Mouse (Mus musculus): ENCODE measurements around the gene Fcho2.

Gene Fcho2

DNA sequence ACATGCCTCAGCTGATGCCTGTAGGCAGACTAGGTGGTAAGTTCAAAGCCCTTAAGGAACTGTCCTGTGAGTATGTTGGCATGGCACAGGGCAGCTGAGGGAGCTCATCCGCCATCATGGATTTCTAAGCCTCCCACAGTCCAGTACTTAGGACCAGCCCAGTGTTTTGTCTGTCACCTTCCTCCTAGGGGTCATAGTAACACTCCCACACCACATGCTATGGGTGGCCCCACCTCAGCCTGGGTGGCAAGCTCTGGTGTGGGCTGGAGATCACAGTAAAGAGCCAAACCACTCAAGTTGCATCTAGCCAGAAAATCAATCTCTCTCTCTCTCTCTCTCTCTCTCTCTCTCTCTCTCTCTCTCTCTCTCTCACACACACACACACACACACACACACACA is 136.0 kb downstream of the Fcho2 start:
- DNase-seq (ENCODE audit: low spot score in 2 of 2) = no peak

DNA sequence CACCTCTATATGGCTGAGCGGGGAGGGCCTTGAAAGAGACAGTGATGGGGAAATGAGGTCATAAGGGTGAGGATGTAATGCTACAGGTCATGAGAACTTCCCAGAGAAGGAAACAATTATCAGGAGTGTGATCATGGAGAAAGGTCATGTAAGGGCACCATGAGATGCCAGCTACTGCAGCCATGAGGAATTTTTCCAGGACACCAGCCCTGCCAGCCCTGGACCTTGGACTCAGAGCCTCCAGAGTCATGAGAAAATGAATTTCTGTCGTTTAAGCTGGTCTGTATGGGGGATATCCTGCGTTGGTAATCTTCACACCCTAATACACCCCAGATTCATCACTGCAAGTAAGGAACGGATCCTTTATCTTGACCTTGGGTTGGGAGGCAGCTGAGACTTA is 141.3 kb downstream of the Fcho2 start:
- DNase-seq (ENCODE audit: low spot score in 2 of 2) = no peak

Measured in right cerebral cortex, adult 2 months (tissue).